Mouse (Mus musculus) CH12.LX (cell line): ENCODE data around the gene Fam222b. TPM values are rescaled to one million over a fixed set of nuclear protein-coding genes. Genes with fewer than 3 reads are reported as not detected.

Experiments
- DNase-seq: peaks from one replicate; pipeline ENCODE4 v3.0.0-alpha.2; 2013; ENCODE audit errors: extremely low read depth
- H3K27ac ChIP-seq: 2 replicates; pipeline ENCODE4 v1.5.1; 2012; ENCODE audit warnings: low read depth, mild to moderate bottlenecking, control low read depth, moderate library complexity; ENCODE audit not compliant: insufficient read depth
- H3K27me3 ChIP-seq: replicated peaks from 2 replicates; pipeline ENCODE3; 2012; ENCODE audit warnings: inconsistent platforms
- H3K36me3 ChIP-seq, 2 experiments: replicated peaks in 1 of 2; 2 replicates each; pipeline versions ENCODE3 to v1.6.1; 2012; ENCODE audit warnings: inconsistent platforms in 1 of 2, low read length in 1 of 2, mild to moderate bottlenecking in 1 of 2, mixed read lengths in 1 of 2, moderate library complexity in 1 of 2; ENCODE audit not compliant: control insufficient read depth in 1 of 2, insufficient read depth in 1 of 2
- H3K4me1 ChIP-seq, 2 experiments: 2 replicates each; pipeline ENCODE4 v1.6.1; 2012; ENCODE audit warnings: inconsistent platforms in 1 of 2, moderate library complexity in 1 of 2; ENCODE audit not compliant: insufficient read depth in 2 of 2, control insufficient read depth in 1 of 2
- H3K4me2 ChIP-seq: 2 replicates; pipeline ENCODE4 v1.6.1; 2012; ENCODE audit warnings: low read depth, mild to moderate bottlenecking, control low read depth; ENCODE audit not compliant: poor library complexity, insufficient read depth, severe bottlenecking
- H3K4me3 ChIP-seq, 3 experiments: fragments of 150-350 bp in 1 of 3; sonication (generic) in 1 of 3; replicated peaks in 1 of 3; 2 replicates each; pipeline versions ENCODE3 to v1.5.1; 2011 to 2012; ENCODE audit warnings: low read depth in 2 of 3, low read length in 2 of 3, mild to moderate bottlenecking in 2 of 3, moderate library complexity in 2 of 3, control low read depth in 1 of 3, improper control_type of control experiment in 1 of 3, inconsistent platforms in 1 of 3, mixed read lengths in 1 of 3; ENCODE audit not compliant: poor library complexity in 1 of 3
- H3K79me2 ChIP-seq: replicated peaks from 2 replicates; pipeline ENCODE4 v1.6.1; 2012; ENCODE audit warnings: mild to moderate bottlenecking, moderate library complexity; ENCODE audit not compliant: control insufficient read depth, poor library complexity, insufficient read depth, severe bottlenecking; ENCODE audit errors: extremely low read depth
- H3K9ac ChIP-seq: 2 replicates; pipeline ENCODE4 v1.6.1; 2012; ENCODE audit warnings: low read depth, mild to moderate bottlenecking, control low read depth, moderate library complexity; ENCODE audit not compliant: insufficient read depth
- H3K9me3 ChIP-seq: replicated peaks from 2 replicates; pipeline ENCODE3; 2012; ENCODE audit warnings: low read length, inconsistent platforms, mixed read lengths
- BHLHE40 ChIP-seq: IDR thresholded peaks from 2 replicates; pipeline ENCODE4 v1.6.1; 2011; ENCODE audit warnings: mild to moderate bottlenecking, low read depth, low read length, improper control_type of control experiment
- CHD2 ChIP-seq: IDR thresholded peaks from 2 replicates; pipeline ENCODE4 v1.6.1; 2011; ENCODE audit warnings: low read length, improper control_type of control experiment
- CTCF ChIP-seq, 2 experiments: IDR thresholded peaks in 1 of 2; conservative IDR thresholded peaks in 1 of 2; 2 replicates each; pipeline ENCODE4 v1.5.1; 2011 to 2012; ENCODE audit warnings: low read depth in 2 of 2, low read length in 2 of 2, improper control_type of control experiment in 1 of 2, inconsistent platforms in 1 of 2, mild to moderate bottlenecking in 1 of 2, moderate library complexity in 1 of 2
- E2F4 ChIP-seq: IDR thresholded peaks from 2 replicates; pipeline ENCODE4 v1.6.1; 2011; ENCODE audit warnings: low read depth, low read length, improper control_type of control experiment; ENCODE audit not compliant: insufficient replicate concordance
- EP300 ChIP-seq: IDR thresholded peaks from 2 replicates; pipeline ENCODE4 v1.6.1; 2011; ENCODE audit warnings: low read length, improper control_type of control experiment
- ETS1 ChIP-seq: conservative IDR thresholded peaks from 2 replicates; pipeline ENCODE4 v1.6.1; 2012; ENCODE audit warnings: low read depth, mild to moderate bottlenecking, inconsistent platforms, low read length, improper control_type of control experiment, moderate library complexity
- GABPA ChIP-seq: IDR thresholded peaks from 2 replicates; pipeline ENCODE4 v1.6.1; 2012; ENCODE audit warnings: low read depth, low read length, improper control_type of control experiment, inconsistent platforms; ENCODE audit not compliant: insufficient replicate concordance
- HCFC1 ChIP-seq: IDR thresholded peaks from 2 replicates; pipeline ENCODE4 v1.6.1; 2012; ENCODE audit warnings: low read depth, mild to moderate bottlenecking, inconsistent platforms, low read length, improper control_type of control experiment
- JUN ChIP-seq: IDR thresholded peaks from 2 replicates; pipeline ENCODE4 v1.6.1; 2011; ENCODE audit warnings: low read depth, mild to moderate bottlenecking, low read length, improper control_type of control experiment, moderate library complexity; ENCODE audit not compliant: insufficient read depth
- JUND ChIP-seq: conservative IDR thresholded peaks from 2 replicates; pipeline ENCODE4 v1.6.1; 2011; ENCODE audit warnings: low read depth, low read length, improper control_type of control experiment
- KAT2A ChIP-seq: IDR thresholded peaks from 2 replicates; pipeline ENCODE4 v1.6.1; 2012; ENCODE audit warnings: low read length, improper control_type of control experiment, inconsistent platforms; ENCODE audit not compliant: insufficient replicate concordance
- MAFK ChIP-seq: IDR thresholded peaks from 2 replicates; pipeline ENCODE4 v1.6.1; 2011; ENCODE audit warnings: low read length, improper control_type of control experiment; ENCODE audit not compliant: insufficient replicate concordance
- MAX ChIP-seq: IDR thresholded peaks from 2 replicates; pipeline ENCODE4 v1.6.1; 2011; ENCODE audit warnings: low read length, improper control_type of control experiment
- MEF2A ChIP-seq: IDR thresholded peaks from 2 replicates; pipeline ENCODE4 v1.6.1; 2014; ENCODE audit warnings: low read depth, mild to moderate bottlenecking, inconsistent platforms, low read length, improper control_type of control experiment, borderline replicate concordance
- MXI1 ChIP-seq: IDR thresholded peaks from 2 replicates; pipeline ENCODE4 v1.6.1; 2011; ENCODE audit warnings: mild to moderate bottlenecking, low read depth, low read length, improper control_type of control experiment
- MYC ChIP-seq: IDR thresholded peaks from 2 replicates; pipeline ENCODE4 v1.6.1; 2011; ENCODE audit warnings: low read depth, mild to moderate bottlenecking, improper control_type of control experiment, low read length
- NRF1 ChIP-seq: IDR thresholded peaks from 2 replicates; pipeline ENCODE4 v1.6.1; 2014; ENCODE audit warnings: low read depth, mild to moderate bottlenecking, inconsistent platforms, low read length, improper control_type of control experiment, moderate library complexity
- PAX5 ChIP-seq: IDR thresholded peaks from 2 replicates; pipeline ENCODE4 v1.6.1; 2012; ENCODE audit warnings: low read length, inconsistent platforms, mixed read lengths
- POLR2A ChIP-seq: IDR thresholded peaks from 2 replicates; pipeline ENCODE4 v1.6.1; 2011; ENCODE audit warnings: low read depth, mild to moderate bottlenecking, improper control_type of control experiment, low read length
- POLR2AphosphoS2 ChIP-seq: IDR thresholded peaks from 2 replicates; pipeline ENCODE4 v1.6.1; 2011; ENCODE audit warnings: low read depth, low read length, improper control_type of control experiment
- RAD21 ChIP-seq: IDR thresholded peaks from 2 replicates; pipeline ENCODE4 v1.6.1; 2011; ENCODE audit warnings: low read depth, mild to moderate bottlenecking, low read length, improper control_type of control experiment, moderate library complexity
- RCOR1 ChIP-seq: conservative IDR thresholded peaks from 2 replicates; pipeline ENCODE4 v1.6.1; 2012; ENCODE audit warnings: low read depth, mild to moderate bottlenecking, inconsistent platforms, low read length, improper control_type of control experiment
- SIN3A ChIP-seq: IDR thresholded peaks from 2 replicates; pipeline ENCODE4 v1.6.1; 2012; ENCODE audit warnings: low read length, improper control_type of control experiment, inconsistent platforms
- SMC3 ChIP-seq: IDR thresholded peaks from 2 replicates; pipeline ENCODE4 v1.6.1; 2011; ENCODE audit warnings: low read depth, low read length, improper control_type of control experiment
- TBP ChIP-seq: conservative IDR thresholded peaks from 2 replicates; pipeline ENCODE4 v1.6.1; 2011; ENCODE audit warnings: low read depth, low read length, improper control_type of control experiment
- TCF12 ChIP-seq: IDR thresholded peaks from 2 replicates; pipeline ENCODE4 v1.6.1; 2014; ENCODE audit warnings: low read depth, mild to moderate bottlenecking, inconsistent platforms, low read length, improper control_type of control experiment
- USF1 ChIP-seq: IDR thresholded peaks from 2 replicates; pipeline ENCODE4 v1.6.1; 2014; ENCODE audit warnings: low read depth, mild to moderate bottlenecking, inconsistent platforms, low read length, improper control_type of control experiment
- ZC3H11A ChIP-seq: IDR thresholded peaks from 2 replicates; pipeline ENCODE4 v1.6.1; 2012; ENCODE audit warnings: low read depth, mild to moderate bottlenecking, inconsistent platforms, low read length, improper control_type of control experiment
- dilution Hi-C: fragments of 300-500 bp; cut with MboI; formaldehyde crosslinking; loops from 2 replicates; pipeline ENCODE4 v1.14.3; 2020; ENCODE audit warnings: low sequenced_read_pairs; ENCODE audit not compliant: extremely low pct_unique_long_range_greater_than_20kb, extremely low pct_ligation_motif_present
- in situ Hi-C: fragments of 300-500 bp; cut with MboI; formaldehyde crosslinking; loops from 3 replicates; pipeline ENCODE4 v1.14.3; 2019; ENCODE audit warnings: low sequenced_read_pairs, low pct_ligation_motif_present, low pct_unique_long_range_greater_than_20kb, mixed read lengths
- polyA plus RNA-seq: library from polyadenylated mRNA; unstranded; fragments of >175 nt; gene quantifications from 2 replicates; pipeline ENCODE4 v1.2.1, GENCODE M21; 2012; ENCODE audit warnings: low read depth; ENCODE audit not compliant: insufficient read length
- total RNA-seq, 2 experiments: library from RNA; depleted of rRNA; stranded (reverse); fragments of 300-350 nt in 1 of 2; fragments of >200 nt in 1 of 2; gene quantifications; 2 replicates each; pipeline ENCODE4 v1.2.3; 2012 to 2014

The Fam222b gene
- total and polyA plus RNA-seq, 3 experiments, result 5.9 to 34.4 (median 8.7) TPM

GRCm38 (mm10) chr11:78178859-78179437, 84.5 kb downstream of the Fam222b start:
- H3K27me3 ChIP-seq, result no peaks in the 10 kb centered on the region
- peaks cover 38% of the 10 kb centered on the region for H3K79me2 ChIP-seq
- TF ChIP-seq MYC, result peak; percentile 83; the same call in 1 of the 2 replicates
- peak; percentile 71 for TF ChIP-seq NRF1
- TF ChIP-seq SIN3A, result no peak; the same call in 1 of the 2 replicates
- 0 out of 2 replicates have a peak, but pooled peaks have one; percentile 17 for TF ChIP-seq KAT2A
- peak; percentile 64 for TF ChIP-seq MEF2A
- no peak for TF ChIP-seq PAX5
- TF ChIP-seq E2F4, result no peak
- TF ChIP-seq RCOR1, result peak; percentile 83
- TF ChIP-seq ETS1, result 0 out of 2 replicates have a peak, but pooled peaks have one; percentile 15
- peak; percentile 85 for TF ChIP-seq CHD2
- peak; percentile 95 for TF ChIP-seq MXI1
- peak; percentile 90 for TF ChIP-seq MAX
- TF ChIP-seq BHLHE40, result peak; percentile 98
- 0 out of 2 replicates have a peak, but pooled peaks have one; percentile 1 for TF ChIP-seq TCF12
- TF ChIP-seq CTCF (conservative IDR thresholded peaks at IDR 0.05 in 1 of 2, IDR thresholded peaks at IDR 0.05 in 1 of 2; ENCODE audit: low read depth in 2 of 2, low read length in 2 of 2), result 0 out of 4 replicates have a peak, but pooled peaks of 1 of the 2 experiments have one; percentile 10
- peak; percentile 69 for TF ChIP-seq POLR2A
- peak overlapping the region; percentile 61 for H3K9ac ChIP-seq
- peak overlapping the region; percentile 94 for H3K27ac ChIP-seq
- H3K36me3 ChIP-seq, result peaks cover 26 to 40% of the 10 kb centered on the region in 2 experiments
- peak overlapping the region; percentile 59 for H3K4me2 ChIP-seq
- in situ Hi-C loops (loop anchor here (5.0 to 10.0 kb wide), 3 partner anchors 122 to 352 kb away; no protein-coding TSS in a partner anchor), dilution Hi-C loops (no loop called here)
- peak; percentile 86 for DNase-seq
- peaks cover 13 to 59% of the 10 kb centered on the region in 2 experiments for H3K4me1 ChIP-seq
- peak overlapping the region; percentile 53 to 72 (median 65) for H3K4me3 ChIP-seq
- no peaks in the 10 kb centered on the region for H3K9me3 ChIP-seq

GRCm38 (mm10) chr11:78179438-78179999, 85.1 kb downstream of the Fam222b start:
- H3K4me2 ChIP-seq, result peak overlapping the region; percentile 59
- no peak for DNase-seq
- H3K4me3 ChIP-seq, result peak overlapping the region; percentile 53 to 72 (median 65)
- H3K9me3 ChIP-seq, result no peaks in the 10 kb centered on the region
- H3K79me2 ChIP-seq, result peaks cover 38% of the 10 kb centered on the region
- in situ Hi-C loops (loop anchor here (5.0 to 10.0 kb wide), 3 partner anchors 122 to 352 kb away; no protein-coding TSS in a partner anchor), dilution Hi-C loops (no loop called here)
- peak overlapping the region; percentile 94; the same call in 1 of the 2 replicates for H3K27ac ChIP-seq
- peak overlapping the region; percentile 29 for H3K9ac ChIP-seq
- H3K27me3 ChIP-seq, result no peaks in the 10 kb centered on the region
- peaks cover 26 to 40% of the 10 kb centered on the region in 2 experiments for H3K36me3 ChIP-seq
- H3K4me1 ChIP-seq, result peaks cover 13 to 57% of the 10 kb centered on the region in 2 experiments
- TF ChIP-seq SMC3 (peak; percentile 1; the same call in 1 of the 2 replicates), TBP (0 out of 2 replicates have a peak, but pooled peaks have one; percentile 53), HCFC1 (no peak; the same call in 1 of the 2 replicates), JUND (0 out of 2 replicates have a peak, but pooled peaks have one; percentile 16), ZC3H11A (no peak), POLR2AphosphoS2 (no peak; the same call in 1 of the 2 replicates), MAX (peak; percentile 46; the same call in 1 of the 2 replicates), SIN3A (peak; percentile 57; the same call in 1 of the 2 replicates), EP300 (peak; percentile 38; the same call in 1 of the 2 replicates), ETS1 (no peak), POLR2A (peak; percentile 18; the same call in 1 of the 2 replicates), KAT2A (0 out of 2 replicates have a peak, but pooled peaks have one; percentile 38), GABPA (no peak), USF1 (no peak), JUN (no peak), E2F4 (0 out of 2 replicates have a peak, but pooled peaks have one; percentile 19), MAFK (0 out of 2 replicates have a peak, but pooled peaks have one; percentile 9), TCF12 (0 out of 2 replicates have a peak, but pooled peaks have one; percentile 8), RAD21 (no peak)
